Mouse (Mus musculus) lung, embryonic 15.5 days (tissue): Measurements from ENCODE around the gene Sept12. TPM values are rescaled to one million over a fixed set of nuclear protein-coding genes. Genes with fewer than 3 reads are reported as not detected.

Source experiments
- ATAC-seq: fragments of 200-750 bp; cut with Nextera tagmentation; 2 replicates; pipeline ENCODE4 v1.8.0; 2017; ENCODE audit warnings: moderate number of reproducible peaks, borderline replicate concordance; ENCODE audit not compliant: low FRiP score, low TSS enrichment; ENCODE audit errors: extremely low read depth
- H3K27ac ChIP-seq: fragments of 300-500 bp; sonication (generic); 2 replicates; pipeline ENCODE4 v1.5.1; 2015; ENCODE audit warnings: moderate library complexity, mild to moderate bottlenecking, inconsistent platforms
- H3K27me3 ChIP-seq: fragments of 300-500 bp; sonication (generic); 2 replicates; pipeline ENCODE4 v1.6.1; 2015; ENCODE audit warnings: inconsistent platforms
- H3K36me3 ChIP-seq: fragments of 300-500 bp; sonication (generic); 2 replicates; pipeline ENCODE4 v1.6.1; 2015; ENCODE audit warnings: inconsistent platforms
- H3K4me1 ChIP-seq: fragments of 300-500 bp; sonication (generic); 2 replicates; pipeline ENCODE4 v1.6.1; 2015; ENCODE audit warnings: inconsistent platforms
- H3K4me2 ChIP-seq: fragments of 300-500 bp; sonication (generic); 2 replicates; pipeline ENCODE4 v1.6.1; 2015; ENCODE audit warnings: inconsistent platforms, mild to moderate bottlenecking, moderate library complexity
- H3K4me3 ChIP-seq: fragments of 300-500 bp; sonication (generic); 2 replicates; pipeline ENCODE4 v1.5.1; 2015; ENCODE audit warnings: mild to moderate bottlenecking, inconsistent platforms
- H3K9ac ChIP-seq: fragments of 300-500 bp; sonication (generic); 2 replicates; pipeline ENCODE4 v1.6.1; 2015; ENCODE audit warnings: inconsistent platforms
- H3K9me3 ChIP-seq: fragments of 300-500 bp; sonication (generic); 2 replicates; pipeline ENCODE4 v1.6.1; 2016; ENCODE audit warnings: inconsistent platforms
- WGBS: fragments of 180-500 bp; shearing (Covaris S2); methylation state at CpG from one replicate; pipeline ENCODE4 v1.1.7; 2015; 5-methylcytosine and 5-hydroxymethylcytosine counted together
- polyA plus RNA-seq: library from polyadenylated mRNA; unstranded; fragments of >200 nt; fragmentation: Nextera tagmentation; extraction: Ambion mirVana; gene quantifications from 2 replicates; pipeline ENCODE4 v1.2.1, GENCODE M21; 2015

Gene Sept12
- polyA plus RNA-seq, 1 experiment from 2014 or later: 0.31 TPM

- 0 out of 2 replicates have a peak overlapping the region, but pooled peaks have one; percentile 6 for H3K27ac ChIP-seq
- H3K4me2 ChIP-seq: no peak overlapping the region
- H3K4me1 ChIP-seq: peaks cover 5% of the 10 kb centered on the region; the same call in 1 of the 2 replicates
- ATAC-seq: no peak
- H3K9ac ChIP-seq: no peak overlapping the region
- H3K9me3 ChIP-seq: no peaks in the 10 kb centered on the region
- H3K27me3 ChIP-seq: no peaks in the 10 kb centered on the region
- H3K4me3 ChIP-seq: no peak overlapping the region
- H3K36me3 ChIP-seq: no peaks in the 10 kb centered on the region
- 76% methylated on average over 5 of the region's 5 CpGs for WGBS
Observed at GRCm38 (mm10) chr16:4969055-4969843, 28.4 kb downstream of the Sept12 start.

- Histone ChIP-seq H3K9me3 (no peaks in the 10 kb centered on the region), H3K9ac (no peak overlapping the region)
Observed at GRCm38 (mm10) chr16:4968426-4968825, 29.2 kb downstream of the Sept12 start.

GRCm38 (mm10) chr16:4965392-4966129 lies 32.1 kb downstream of the Sept12 start:
- Histone ChIP-seq H3K27ac (no peak overlapping the region), H3K9ac (no peak overlapping the region), H3K36me3 (no peaks in the 10 kb centered on the region), H3K4me2 (peak overlapping the region; percentile 70), H3K27me3 (no peaks in the 10 kb centered on the region), H3K9me3 (no peaks in the 10 kb centered on the region), H3K4me1 (peaks cover 20% of the 10 kb centered on the region), H3K4me3 (peak overlapping the region; percentile 82; the same call in 1 of the 2 replicates)
- WGBS: 88% methylated on average over 8 of the region's 8 CpGs
- ATAC-seq: no peak

More at GRCm38 (mm10) chr16:4968426-4968825, 29.2 kb downstream of the Sept12 start:
- Histone ChIP-seq H3K27me3 (no peaks in the 10 kb centered on the region), H3K4me3 (no peak overlapping the region), H3K4me1 (peaks cover 6% of the 10 kb centered on the region), H3K27ac (no peak overlapping the region), H3K36me3 (no peaks in the 10 kb centered on the region), H3K4me2 (no peak overlapping the region)
- no peak for ATAC-seq
- 72% methylated on average over 3 of the region's 3 CpGs for WGBS

GRCm38 (mm10) chr16:4964731-4965391 lies 32.8 kb downstream of the Sept12 start:
- no peak for ATAC-seq
- 17% methylated on average over 13 of the region's 13 CpGs for WGBS

GRCm38 (mm10) chr16:4963797-4964709 lies 33.6 kb downstream of the Sept12 start, which contains the start of gene Anks3:
Gene Anks3, minus strand, starts transcription at chr16:4964205.
- Histone ChIP-seq H3K27me3 (no peaks in the 10 kb centered on the region), H3K4me2 (peak within 1 kb of the TSS; percentile 70)

More at GRCm38 (mm10) chr16:4964731-4965391, 32.8 kb downstream of the Sept12 start:
- no peaks in the 10 kb centered on the region for H3K27me3 ChIP-seq
- H3K4me2 ChIP-seq: peak overlapping the region; percentile 70
- H3K9ac ChIP-seq: peak overlapping the region; percentile 78
- peak overlapping the region; percentile 82 for H3K4me3 ChIP-seq
- H3K36me3 ChIP-seq: no peaks in the 10 kb centered on the region
- peaks cover 20% of the 10 kb centered on the region for H3K4me1 ChIP-seq
- H3K27ac ChIP-seq: peak overlapping the region; percentile 79
- no peaks in the 10 kb centered on the region for H3K9me3 ChIP-seq

GRCm38 (mm10) chr16:4963346-4963745 lies 34.3 kb downstream of the Sept12 start:
- WGBS: 34% methylated on average over 9 of the region's 9 CpGs
- Histone ChIP-seq H3K27me3 (no peaks in the 10 kb centered on the region), H3K4me1 (peaks cover 20% of the 10 kb centered on the region), H3K36me3 (peaks cover 5% of the 10 kb centered on the region; the same call in 1 of the 2 replicates), H3K9me3 (no peaks in the 10 kb centered on the region), H3K27ac (peak overlapping the region; percentile 79; the same call in 1 of the 2 replicates), H3K9ac (peak overlapping the region; percentile 78), H3K4me2 (peak overlapping the region; percentile 70), H3K4me3 (peak overlapping the region; percentile 82)
- no peak for ATAC-seq

More at GRCm38 (mm10) chr16:4963797-4964709, 33.6 kb downstream of the Sept12 start, which contains the start of gene Anks3:
- under 1% methylated on average over 75 of the region's 76 CpGs for WGBS
- Histone ChIP-seq H3K36me3 (peaks cover 5% of the 10 kb centered on the region; the same call in 1 of the 2 replicates), H3K9me3 (no peaks in the 10 kb centered on the region), H3K9ac (peak within 1 kb of the TSS; percentile 78), H3K27ac (peak within 1 kb of the TSS; percentile 79), H3K4me3 (peak within 1 kb of the TSS; percentile 82), H3K4me1 (peaks cover 20% of the 10 kb centered on the region)
- peak; percentile 98 for ATAC-seq

- Histone ChIP-seq H3K9me3 (no peaks in the 10 kb centered on the region), H3K4me1 (peaks cover 18% of the 10 kb centered on the region), H3K9ac (no peak overlapping the region), H3K4me2 (no peak overlapping the region), H3K36me3 (peaks cover 18% of the 10 kb centered on the region), H3K27me3 (no peaks in the 10 kb centered on the region), H3K4me3 (no peak overlapping the region), H3K27ac (no peak overlapping the region)
- 91% methylated on average over 8 of the region's 8 CpGs for WGBS
- ATAC-seq: no peak
Observed at GRCm38 (mm10) chr16:4960260-4960659, 37.4 kb downstream of the Sept12 start.

- 87% methylated on average over 3 of the region's 3 CpGs for WGBS
- Histone ChIP-seq H3K36me3 (peaks cover 46% of the 10 kb centered on the region), H3K27ac (no peak overlapping the region), H3K9ac (no peak overlapping the region), H3K27me3 (no peaks in the 10 kb centered on the region), H3K9me3 (no peaks in the 10 kb centered on the region), H3K4me3 (no peak overlapping the region), H3K4me2 (no peak overlapping the region), H3K4me1 (peaks cover 4% of the 10 kb centered on the region; the same call in 1 of the 2 replicates)
- no peak for ATAC-seq
Observed at GRCm38 (mm10) chr16:4957446-4957845, 40.2 kb downstream of the Sept12 start.

GRCm38 (mm10) chr16:4956609-4957008 lies 41.0 kb downstream of the Sept12 start:
- no peak overlapping the region for H3K9ac ChIP-seq
- no peak for ATAC-seq
- H3K36me3 ChIP-seq: peaks cover 50% of the 10 kb centered on the region
- H3K9me3 ChIP-seq: no peaks in the 10 kb centered on the region
- no peaks in the 10 kb centered on the region for H3K27me3 ChIP-seq
- no peak overlapping the region for H3K27ac ChIP-seq
- H3K4me3 ChIP-seq: no peak overlapping the region
- WGBS: 86% methylated on average over 3 of the region's 3 CpGs
- H3K4me2 ChIP-seq: no peak overlapping the region
- no peaks in the 10 kb centered on the region for H3K4me1 ChIP-seq

GRCm38 (mm10) chr16:4947378-4947777 lies 50.3 kb downstream of the Sept12 start:
- Histone ChIP-seq H3K36me3 (peaks cover 73% of the 10 kb centered on the region), H3K9me3 (no peaks in the 10 kb centered on the region), H3K4me1 (no peaks in the 10 kb centered on the region), H3K27me3 (no peaks in the 10 kb centered on the region), H3K4me2 (no peak overlapping the region), H3K4me3 (no peak overlapping the region), H3K27ac (no peak overlapping the region), H3K9ac (no peak overlapping the region)
- 79% methylated on average over 4 of the region's 4 CpGs for WGBS
- ATAC-seq: no peak
